Mouse (Mus musculus) cerebellum, adult 8-10 months (tissue): ENCODE results near the gene Gpsm3.
A peak's percentile ranks its signal among the peaks of the same experiment; 100 is the strongest.

ENCODE experiments used
- DNase-seq: peaks from one replicate; pipeline ENCODE4 v3.0.0; 2022

Gpsm3 gene

GRCm38 (mm10) chr17:34583819-34584218 lies 5.8 kb upstream of the Gpsm3 start:
- no peak for DNase-seq

- DNase-seq = peak; percentile 18
Measured at GRCm38 (mm10) chr17:34585121-34585520, 4.5 kb upstream of the Gpsm3 start.

- DNase-seq = no peak
Measured at GRCm38 (mm10) chr17:34585877-34586771, 3.5 kb upstream of the Gpsm3 start.

GRCm38 (mm10) chr17:34586796-34587422 lies 2.7 kb upstream of the Gpsm3 start:
- peak; percentile 86 for DNase-seq

GRCm38 (mm10) chr17:34587423-34587811 lies 2.2 kb upstream of the Gpsm3 start:
- DNase-seq = peak; percentile 98

GRCm38 (mm10) chr17:34587814-34588213 lies 1.8 kb upstream of the Gpsm3 start:
- DNase-seq = no peak

GRCm38 (mm10) chr17:34588767-34589166 lies 839 bp upstream of the Gpsm3 start:
- peak; percentile 19 for DNase-seq

GRCm38 (mm10) chr17:34589206-34589605 lies 400 bp upstream of the Gpsm3 start:
- DNase-seq = peak; percentile 11

GRCm38 (mm10) chr17:34590154-34590987 lies 765 bp downstream of the Gpsm3 start:
- DNase-seq = peak; percentile 41

GRCm38 (mm10) chr17:34591029-34591993 lies 1.7 kb downstream of the Gpsm3 start, which contains the start of gene Pbx2:
TSS of gene Pbx2 (plus strand) at chr17:34591266.
- peak; percentile 34 for DNase-seq

- DNase-seq = peak; percentile 82
Measured at GRCm38 (mm10) chr17:34591994-34592375, 2.4 kb downstream of the Gpsm3 start.

- peak; percentile 59 for DNase-seq
Measured at GRCm38 (mm10) chr17:34592581-34593549, 3.3 kb downstream of the Gpsm3 start.

- DNase-seq = peak; percentile 29
Measured at GRCm38 (mm10) chr17:34593752-34594525, 4.3 kb downstream of the Gpsm3 start.

GRCm38 (mm10) chr17:34596098-34596497 lies 6.5 kb downstream of the Gpsm3 start:
- no peak for DNase-seq

GRCm38 (mm10) chr17:34597566-34598095 lies 8.0 kb downstream of the Gpsm3 start, which contains the start of gene Ager:
TSS of gene Ager (plus strand) at chr17:34597862.
- DNase-seq = peak; percentile 17

GRCm38 (mm10) chr17:34599891-34600290 lies 10.3 kb downstream of the Gpsm3 start:
- DNase-seq = no peak

GRCm38 (mm10) chr17:34601796-34602195 lies 12.2 kb downstream of the Gpsm3 start:
- peak; percentile 38 for DNase-seq

GRCm38 (mm10) chr17:34603375-34604060 lies 13.9 kb downstream of the Gpsm3 start, which contains the start of gene Rnf5:
TSS of gene Rnf5 (minus strand) at chr17:34603690.
- DNase-seq = peak; percentile 99

GRCm38 (mm10) chr17:34604061-34604508 lies 14.5 kb downstream of the Gpsm3 start, which contains the start of gene Agpat1:
TSS of gene Agpat1 (plus strand) at chr17:34604262.
- DNase-seq = peak; percentile 98
